Mouse (Mus musculus): ENCODE results near the gene Zkscan2.

Zkscan2 gene

GRCm38 (mm10) chr7:123500239-123501219 lies at the start of gene Zkscan2:
Gene Zkscan2 (minus strand): TSS chr7:123500449.
- peak; percentile 91 to 92 for DNase-seq (ENCODE audit: low spot score in 2 of 2)

GRCm38 (mm10) chr7:123529190-123529589 lies 28.9 kb upstream of the Zkscan2 start:
- DNase-seq (ENCODE audit: low spot score in 2 of 2), result no peak

GRCm38 (mm10) chr7:123525761-123526160 lies 25.5 kb upstream of the Zkscan2 start:
- DNase-seq (ENCODE audit: low spot score in 2 of 2), result no peak

GRCm38 (mm10) chr7:123524218-123524861 lies 24.1 kb upstream of the Zkscan2 start:
- peak; percentile 46 to 82 for DNase-seq (ENCODE audit: low spot score in 2 of 2)

GRCm38 (mm10) chr7:123507946-123508345 lies 7.7 kb upstream of the Zkscan2 start:
- no peak for DNase-seq (ENCODE audit: low spot score in 2 of 2)

GRCm38 (mm10) chr7:123503358-123503757 lies 3.1 kb upstream of the Zkscan2 start:
- no peak for DNase-seq (ENCODE audit: low spot score in 2 of 2)

- peak; percentile 10 to 14 for DNase-seq (ENCODE audit: low spot score in 2 of 2)
Observed at GRCm38 (mm10) chr7:123499481-123500238, 589 bp downstream of the Zkscan2 start.

GRCm38 (mm10) chr7:123487703-123488102 lies 12.5 kb downstream of the Zkscan2 start:
- DNase-seq (ENCODE audit: low spot score in 2 of 2), result peak in 1 of 2 experiments; percentile 14

GRCm38 (mm10) chr7:123467961-123468360 lies 32.3 kb downstream of the Zkscan2 start:
- no peak for DNase-seq (ENCODE audit: low spot score in 2 of 2)

- peak in 1 of 2 experiments; percentile 52 for DNase-seq (ENCODE audit: low spot score in 2 of 2)
Observed at GRCm38 (mm10) chr7:123465692-123466387, 34.4 kb downstream of the Zkscan2 start.

GRCm38 (mm10) chr7:123463569-123463968 lies 36.7 kb downstream of the Zkscan2 start:
- no peak for DNase-seq (ENCODE audit: low spot score in 2 of 2)

GRCm38 (mm10) chr7:123462070-123462501 lies 38.2 kb downstream of the Zkscan2 start, which contains the start of gene Aqp8:
Gene Aqp8 (plus strand): TSS chr7:123462291.
- no peak for DNase-seq (ENCODE audit: low spot score in 2 of 2)

GRCm38 (mm10) chr7:123461316-123461715 lies 38.9 kb downstream of the Zkscan2 start:
- no peak for DNase-seq (ENCODE audit: low spot score in 2 of 2)

GRCm38 (mm10) chr7:123459247-123459646 lies 41.0 kb downstream of the Zkscan2 start:
- DNase-seq (ENCODE audit: low spot score in 2 of 2), result no peak

GRCm38 (mm10) chr7:123458309-123458708 lies 41.9 kb downstream of the Zkscan2 start:
- no peak for DNase-seq (ENCODE audit: low spot score in 2 of 2)

- DNase-seq (ENCODE audit: low spot score in 2 of 2), result no peak
Observed at GRCm38 (mm10) chr7:123455088-123455487, 45.2 kb downstream of the Zkscan2 start.

GRCm38 (mm10) chr7:123453066-123453465 lies 47.2 kb downstream of the Zkscan2 start:
- DNase-seq (ENCODE audit: low spot score in 2 of 2), result no peak

GRCm38 (mm10) chr7:123452551-123452950 lies 47.7 kb downstream of the Zkscan2 start:
- no peak for DNase-seq (ENCODE audit: low spot score in 2 of 2)

- DNase-seq (ENCODE audit: low spot score in 2 of 2), result no peak
Observed at GRCm38 (mm10) chr7:123450515-123450914, 49.7 kb downstream of the Zkscan2 start.

- DNase-seq (ENCODE audit: low spot score in 2 of 2), result no peak
Observed at GRCm38 (mm10) chr7:123449676-123450075, 50.6 kb downstream of the Zkscan2 start.

- no peak for DNase-seq (ENCODE audit: low spot score in 2 of 2)
Observed at GRCm38 (mm10) chr7:123448794-123449193, 51.5 kb downstream of the Zkscan2 start.
